Mouse (Mus musculus) hindbrain, postnatal 0 days (tissue): ENCODE results near the gene Cdk17. TPM values are rescaled to one million over a fixed set of nuclear protein-coding genes. Genes with fewer than 3 reads are reported as not detected.

Source experiments
- ATAC-seq: fragments of 200-750 bp; cut with Nextera tagmentation; 2 replicates; pipeline ENCODE4 v1.8.0; 2017; ENCODE audit warnings: mild to moderate bottlenecking, moderate TSS enrichment, moderate library complexity
- DNase-seq: peaks from one replicate; pipeline ENCODE4 v3.0.0-alpha.2; 2015; ENCODE audit warnings: low spot score
- H3K27ac ChIP-seq: fragments of 300-500 bp; sonication (generic); 2 replicates; pipeline ENCODE4 v1.5.1; 2014; ENCODE audit warnings: mild to moderate bottlenecking
- H3K27me3 ChIP-seq: fragments of 300-500 bp; sonication (generic); 2 replicates; pipeline ENCODE4 v1.6.1; 2014; ENCODE audit warnings: low read length, mixed read lengths; ENCODE audit not compliant: insufficient read depth
- H3K36me3 ChIP-seq: fragments of 300-500 bp; sonication (generic); 2 replicates; pipeline ENCODE4 v1.6.1; 2014; ENCODE audit warnings: low read length, mixed read lengths; ENCODE audit not compliant: insufficient read depth
- H3K4me1 ChIP-seq: fragments of 300-500 bp; sonication (generic); 2 replicates; pipeline ENCODE4 v1.6.1; 2014; ENCODE audit warnings: antibody characterized with exemption, low read length, mixed read lengths; ENCODE audit not compliant: insufficient read depth
- H3K4me2 ChIP-seq: fragments of 300-500 bp; sonication (generic); 2 replicates; pipeline ENCODE4 v1.6.1; 2014; ENCODE audit warnings: low read depth, mild to moderate bottlenecking, low read length, moderate library complexity, mixed read lengths
- H3K4me3 ChIP-seq: fragments of 300-500 bp; sonication (generic); 2 replicates; pipeline ENCODE4 v1.5.1; 2014; ENCODE audit warnings: low read length
- H3K9ac ChIP-seq: fragments of 300-500 bp; sonication (generic); replicated peaks from 2 replicates; pipeline ENCODE4 v1.6.1; 2014; ENCODE audit warnings: mild to moderate bottlenecking, low read length, moderate library complexity, mixed read lengths
- H3K9me3 ChIP-seq: fragments of 300-500 bp; sonication (generic); 2 replicates; pipeline ENCODE4 v1.6.1; 2016; ENCODE audit warnings: low read length, mixed read lengths
- CTCF ChIP-seq: IDR thresholded peaks from 2 replicates; pipeline ENCODE4 v1.5.1; 2016; ENCODE audit warnings: antibody characterized with exemption, control low read depth, low read depth
- WGBS: fragments of 180-500 bp; shearing (Covaris S2); extraction: QIAGEN DNeasy Blood & Tissue Kit; methylation state at CpG from one replicate; pipeline ENCODE4 v1.1.7; 2014; 5-methylcytosine and 5-hydroxymethylcytosine counted together
- polyA plus RNA-seq: library from polyadenylated mRNA; unstranded; fragments of >200 nt; fragmentation: Nextera tagmentation; extraction: Ambion mirVana; gene quantifications from 2 replicates; pipeline ENCODE4 v1.2.1, GENCODE M21; 2015
- total RNA-seq: library from RNA; depleted of rRNA; stranded (reverse); fragments of >200 nt; gene quantifications from 2 replicates; pipeline ENCODE4 v1.2.3, GENCODE M21; 2014

Cdk17 gene
- total and polyA plus RNA-seq, 2 experiments from 2014 or later: 32.6 to 63.3 TPM

- H3K36me3 ChIP-seq: no peaks in the 10 kb centered on the region; the same call in 1 of the 2 replicates
- no peak for ATAC-seq
- no peak overlapping the region for H3K27ac ChIP-seq
- WGBS: 77% methylated on average over 6 of the region's 6 CpGs
- no peak overlapping the region for H3K4me3 ChIP-seq
- no peak overlapping the region for H3K9ac ChIP-seq
- no peak for TF ChIP-seq CTCF
- H3K4me1 ChIP-seq: 0 out of 2 replicates have a peak, but pooled peaks cover 7% of the 10 kb centered on the region
- no peaks in the 10 kb centered on the region for H3K27me3 ChIP-seq
- DNase-seq: no peak
- H3K9me3 ChIP-seq: no peaks in the 10 kb centered on the region
- H3K4me2 ChIP-seq: no peak overlapping the region
These were observed 41.3 kb downstream of the Cdk17 start for GRCm38 (mm10) chr10:93201846-93202458.

- Histone ChIP-seq H3K27me3 (no peaks in the 10 kb centered on the region), H3K9me3 (no peaks in the 10 kb centered on the region), H3K36me3 (no peaks in the 10 kb centered on the region), H3K4me3 (no peak overlapping the region), H3K4me1 (0 out of 2 replicates have a peak, but pooled peaks cover 3% of the 10 kb centered on the region), H3K9ac (no peak overlapping the region), H3K4me2 (no peak overlapping the region), H3K27ac (no peak overlapping the region)
- TF ChIP-seq CTCF: no peak
- WGBS: 77% methylated on average over 4 of the region's 4 CpGs
- no peak for ATAC-seq
- DNase-seq: no peak
These were observed 44.7 kb downstream of the Cdk17 start for GRCm38 (mm10) chr10:93205287-93205956.

GRCm38 (mm10) chr10:93207176-93207575 is 46.5 kb downstream of the Cdk17 start:
- H3K27ac ChIP-seq: no peak overlapping the region
- ATAC-seq (no peak), DNase-seq (no peak)
- no peaks in the 10 kb centered on the region for H3K9me3 ChIP-seq
- H3K4me2 ChIP-seq: no peak overlapping the region
- H3K27me3 ChIP-seq: no peaks in the 10 kb centered on the region
- no peak overlapping the region for H3K9ac ChIP-seq
- no peak for TF ChIP-seq CTCF
- H3K36me3 ChIP-seq: peaks cover 5% of the 10 kb centered on the region; the same call in 1 of the 2 replicates
- H3K4me1 ChIP-seq: 0 out of 2 replicates have a peak, but pooled peaks cover 3% of the 10 kb centered on the region
- 90% methylated on average over 5 of the region's 5 CpGs for WGBS
- H3K4me3 ChIP-seq: no peak overlapping the region

GRCm38 (mm10) chr10:93212699-93213098 is 52.0 kb downstream of the Cdk17 start:
- no peak overlapping the region for H3K9ac ChIP-seq
- no peak overlapping the region for H3K4me2 ChIP-seq
- 96% methylated on average over 2 of the region's 2 CpGs for WGBS
- ATAC-seq (no peak), DNase-seq (no peak)
- TF ChIP-seq CTCF: no peak
- peaks cover 28% of the 10 kb centered on the region for H3K36me3 ChIP-seq
- 0 out of 2 replicates have a peak, but pooled peaks cover 3% of the 10 kb centered on the region for H3K4me1 ChIP-seq
- no peak overlapping the region for H3K4me3 ChIP-seq
- no peak overlapping the region for H3K27ac ChIP-seq
- no peaks in the 10 kb centered on the region for H3K27me3 ChIP-seq
- no peaks in the 10 kb centered on the region for H3K9me3 ChIP-seq

GRCm38 (mm10) chr10:93213339-93213738 is 52.7 kb downstream of the Cdk17 start:
- no peaks in the 10 kb centered on the region for H3K27me3 ChIP-seq
- no peak overlapping the region for H3K4me3 ChIP-seq
- DNase-seq (no peak), ATAC-seq (no peak)
- H3K9me3 ChIP-seq: no peaks in the 10 kb centered on the region
- no peak overlapping the region for H3K4me2 ChIP-seq
- H3K9ac ChIP-seq: no peak overlapping the region
- no peaks in the 10 kb centered on the region for H3K4me1 ChIP-seq
- no peak overlapping the region for H3K27ac ChIP-seq
- H3K36me3 ChIP-seq: peaks cover 34% of the 10 kb centered on the region
- WGBS: 79% methylated on average over 7 of the region's 7 CpGs
- no peak for TF ChIP-seq CTCF

- peaks cover 35% of the 10 kb centered on the region for H3K36me3 ChIP-seq
- H3K4me2 ChIP-seq: no peak overlapping the region
- no peak overlapping the region for H3K27ac ChIP-seq
- no peak for DNase-seq
- no peak overlapping the region for H3K4me3 ChIP-seq
- 53% methylated on average over 4 of the region's 4 CpGs for WGBS
- no peaks in the 10 kb centered on the region for H3K27me3 ChIP-seq
- no peak overlapping the region for H3K9ac ChIP-seq
- H3K9me3 ChIP-seq: no peaks in the 10 kb centered on the region
- no peaks in the 10 kb centered on the region for H3K4me1 ChIP-seq
- no peak for ATAC-seq
- TF ChIP-seq CTCF: no peak
These were observed 53.6 kb downstream of the Cdk17 start for GRCm38 (mm10) chr10:93214251-93214650.
